Mouse (Mus musculus): ENCODE data around the gene Mical3.
"Not testable (repeated sequence)": the region's sequence is repeated elsewhere in the genome, so short reads cannot be mapped to it uniquely, and the experiment has no call there.

Gene Mical3

DNA sequence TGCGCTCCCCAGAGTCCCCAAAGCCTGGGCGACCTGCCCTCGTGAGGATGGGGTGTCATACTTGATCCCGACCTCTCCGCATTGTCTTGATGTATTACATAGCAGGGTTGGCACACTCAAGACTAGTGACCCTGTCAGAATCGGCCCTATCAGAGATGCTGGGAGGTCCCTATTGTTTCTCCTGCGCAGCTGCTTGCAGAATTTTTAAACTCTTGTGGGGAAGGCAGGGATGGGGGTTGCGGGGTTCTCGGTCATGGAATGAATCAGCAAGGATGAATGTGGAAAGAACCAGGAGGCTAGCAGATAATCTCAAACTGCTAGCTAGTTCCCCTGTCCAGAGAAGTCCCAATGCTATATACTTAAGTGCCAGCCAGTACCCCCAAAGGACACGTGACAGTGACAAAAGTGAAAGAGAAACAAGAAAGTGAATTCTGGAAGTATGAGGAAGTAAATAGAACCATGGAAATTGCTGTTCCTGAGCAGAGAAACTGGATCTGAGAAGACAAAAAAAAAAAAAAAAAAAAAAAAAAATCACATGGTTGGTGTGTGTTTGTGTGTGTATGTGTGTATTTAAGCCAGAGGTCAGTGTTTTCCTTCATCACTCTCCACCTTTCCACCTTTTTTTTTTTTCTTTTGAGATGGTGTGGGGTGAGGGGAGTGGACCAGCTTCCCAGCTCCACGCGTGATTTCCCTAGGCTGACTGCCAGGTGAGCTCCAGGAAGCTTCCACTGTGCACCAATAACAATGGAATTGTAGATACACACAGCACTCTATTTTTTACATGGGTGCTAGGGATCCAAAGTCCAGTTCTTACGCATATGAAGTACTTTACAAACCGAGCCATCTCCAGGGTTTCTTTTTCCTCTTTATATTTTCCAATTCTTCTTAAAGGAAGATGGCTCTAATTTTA is 213.6 kb downstream of the Mical3 start:
- DNase-seq, result not testable (repeated sequence)

DNA sequence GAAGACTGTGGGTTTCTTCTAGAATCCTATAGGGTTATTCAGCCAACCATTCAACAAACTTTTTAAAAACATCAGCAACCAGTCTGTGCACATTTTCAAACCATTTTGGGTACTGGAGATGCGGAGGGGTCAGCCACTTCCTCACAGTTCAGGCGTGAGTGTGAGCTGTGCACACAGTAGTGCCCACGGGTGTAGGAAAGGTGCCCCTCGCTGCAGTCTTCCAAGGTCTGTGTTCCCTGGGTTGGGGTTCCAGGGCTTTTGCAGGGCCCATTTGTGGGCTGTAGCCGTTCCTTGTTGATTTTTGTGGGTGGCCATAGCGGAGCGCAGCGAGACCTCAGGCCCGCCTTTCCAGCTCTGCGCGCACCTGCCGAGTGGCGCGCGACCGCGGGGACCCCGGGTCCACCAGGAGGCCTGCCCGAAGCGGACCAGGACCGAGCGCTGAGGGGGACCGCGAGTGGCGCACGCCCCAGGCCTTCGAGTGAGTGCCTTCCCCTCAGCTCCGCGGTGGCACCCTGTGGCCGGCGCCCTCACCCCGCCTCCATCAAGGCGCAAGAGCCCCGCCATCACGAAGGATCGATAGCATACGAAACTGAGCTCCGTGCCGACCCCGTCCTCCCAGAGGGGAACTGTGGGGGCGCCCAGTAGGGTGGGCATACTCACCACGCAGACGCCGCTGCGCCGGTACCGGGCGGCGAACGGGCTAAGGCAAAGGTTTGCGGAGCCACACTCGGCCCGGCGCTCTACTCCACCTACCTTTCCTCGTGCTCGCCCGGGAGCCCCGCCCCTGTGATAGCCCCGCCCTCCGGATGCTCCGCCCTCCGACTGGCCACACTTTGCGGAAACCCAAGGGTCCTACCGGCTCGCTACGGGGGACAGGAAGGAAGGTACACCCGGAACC is 214.5 kb downstream of the Mical3 start, which contains the start of gene Bid:
Gene Bid, minus strand, starts transcription at position 780 of the 898 bp plus-strand sequence.
- DNase-seq, result peak; percentile 88

DNA sequence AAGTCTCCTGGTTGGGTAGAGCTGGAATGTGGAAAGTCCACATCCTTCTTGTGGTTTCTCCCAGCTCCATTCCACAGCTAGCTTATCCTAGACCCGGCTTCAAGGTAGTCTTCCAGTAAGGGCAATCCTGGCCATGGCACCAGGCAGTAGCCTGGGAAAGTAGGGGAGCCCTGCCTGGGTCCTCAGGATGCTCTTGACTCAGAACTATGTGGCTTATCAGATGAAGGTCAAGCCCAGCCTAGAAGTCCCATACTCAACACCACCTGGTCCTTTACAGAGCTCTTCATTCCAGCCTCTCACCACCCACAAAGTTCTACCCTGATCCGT is 215.2 kb downstream of the Mical3 start:
- DNase-seq, result no peak

DNA sequence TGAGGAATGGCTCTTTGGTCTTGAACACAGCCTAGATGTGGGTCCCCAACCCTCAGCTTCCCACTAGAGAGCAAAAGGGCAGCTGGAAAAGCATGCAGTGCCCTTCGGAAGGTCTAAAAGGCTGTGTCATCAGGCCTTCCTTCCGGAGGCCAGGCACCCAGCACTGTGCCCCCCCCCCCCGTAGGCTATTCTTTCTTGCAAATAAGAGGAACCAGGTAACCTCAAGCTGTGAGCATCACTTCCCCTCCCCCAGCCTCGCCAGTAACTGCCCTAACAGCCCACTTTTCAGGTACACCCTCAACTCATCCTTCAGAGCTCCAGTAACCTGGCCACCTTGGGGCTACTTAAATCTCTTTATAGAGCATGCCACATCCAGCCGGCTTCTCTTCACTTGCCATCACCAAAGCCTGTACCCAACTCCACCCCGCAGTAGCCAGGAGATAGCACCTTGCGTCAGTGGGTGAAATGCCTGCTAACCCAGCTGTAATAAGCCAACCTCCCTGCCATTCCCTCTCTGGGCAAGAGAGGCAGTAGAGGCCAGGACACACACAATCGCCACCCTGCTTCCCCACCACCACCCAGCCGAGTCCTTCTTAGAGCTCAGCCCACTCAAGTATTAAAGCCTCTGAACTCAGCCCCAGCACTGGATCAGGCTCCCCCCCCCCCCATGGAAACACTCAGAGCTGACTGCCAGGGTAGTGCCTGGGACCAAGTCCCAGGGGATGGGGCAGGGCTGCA is 215.7 kb downstream of the Mical3 start:
- DNase-seq, result peak; percentile 66

DNA sequence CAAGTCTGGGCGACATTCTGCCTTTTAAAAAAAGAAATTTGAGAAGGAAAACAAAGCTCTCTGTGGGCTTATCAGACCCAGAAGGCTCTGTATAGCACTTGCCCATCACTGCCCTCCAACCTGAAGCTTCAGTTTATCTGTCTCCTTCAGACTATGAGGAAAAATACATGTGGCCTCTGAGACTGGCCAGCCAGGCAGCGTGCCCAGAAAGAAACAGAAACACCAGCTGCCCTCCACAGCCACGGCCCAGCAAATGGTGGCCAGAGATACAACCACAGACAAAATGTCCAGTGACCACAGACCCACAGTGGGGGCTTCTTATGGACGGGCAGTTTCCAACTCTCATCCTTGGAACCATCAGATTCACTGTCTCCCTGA is 216.3 kb downstream of the Mical3 start:
- no peak for DNase-seq

DNA sequence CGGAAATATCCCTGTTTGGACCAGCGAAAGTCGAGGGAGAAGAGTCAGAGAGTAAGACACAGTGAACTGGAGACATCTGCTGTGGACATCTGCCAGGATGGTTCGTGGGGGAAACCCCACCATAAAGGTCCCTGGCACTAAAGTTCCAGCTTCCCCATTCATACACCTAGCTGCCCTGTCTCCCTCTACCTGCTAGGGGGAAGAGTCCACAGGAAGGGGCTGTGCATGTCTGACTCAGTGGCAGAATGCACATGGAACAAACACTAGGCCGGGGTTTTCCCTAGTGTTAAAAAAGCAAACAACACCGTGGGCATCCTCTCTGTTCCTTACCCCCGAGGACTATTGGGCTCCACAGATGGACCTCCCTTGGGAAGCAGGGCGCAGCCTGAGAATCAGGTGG is 217.0 kb downstream of the Mical3 start:
- no peak for DNase-seq

DNA sequence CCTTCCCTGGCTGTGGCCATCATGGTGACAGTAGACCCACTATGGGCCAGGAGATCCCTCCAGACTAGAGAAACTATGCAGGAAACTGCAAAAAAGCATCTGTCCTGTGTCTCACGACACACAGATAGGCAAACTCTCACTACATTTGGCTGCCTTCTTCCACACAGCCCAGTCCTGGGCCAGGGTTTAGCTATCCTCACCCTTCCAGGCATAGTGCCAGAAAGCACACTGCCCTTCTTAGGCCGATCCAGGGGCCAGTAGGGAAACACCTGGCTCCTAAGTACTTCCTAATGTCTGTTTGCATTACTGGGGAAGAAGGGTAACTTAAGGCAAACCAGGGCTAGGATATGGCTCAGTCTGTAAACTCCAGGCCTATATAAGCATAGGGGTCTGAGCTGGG is 217.9 kb downstream of the Mical3 start:
- no peak for DNase-seq

DNA sequence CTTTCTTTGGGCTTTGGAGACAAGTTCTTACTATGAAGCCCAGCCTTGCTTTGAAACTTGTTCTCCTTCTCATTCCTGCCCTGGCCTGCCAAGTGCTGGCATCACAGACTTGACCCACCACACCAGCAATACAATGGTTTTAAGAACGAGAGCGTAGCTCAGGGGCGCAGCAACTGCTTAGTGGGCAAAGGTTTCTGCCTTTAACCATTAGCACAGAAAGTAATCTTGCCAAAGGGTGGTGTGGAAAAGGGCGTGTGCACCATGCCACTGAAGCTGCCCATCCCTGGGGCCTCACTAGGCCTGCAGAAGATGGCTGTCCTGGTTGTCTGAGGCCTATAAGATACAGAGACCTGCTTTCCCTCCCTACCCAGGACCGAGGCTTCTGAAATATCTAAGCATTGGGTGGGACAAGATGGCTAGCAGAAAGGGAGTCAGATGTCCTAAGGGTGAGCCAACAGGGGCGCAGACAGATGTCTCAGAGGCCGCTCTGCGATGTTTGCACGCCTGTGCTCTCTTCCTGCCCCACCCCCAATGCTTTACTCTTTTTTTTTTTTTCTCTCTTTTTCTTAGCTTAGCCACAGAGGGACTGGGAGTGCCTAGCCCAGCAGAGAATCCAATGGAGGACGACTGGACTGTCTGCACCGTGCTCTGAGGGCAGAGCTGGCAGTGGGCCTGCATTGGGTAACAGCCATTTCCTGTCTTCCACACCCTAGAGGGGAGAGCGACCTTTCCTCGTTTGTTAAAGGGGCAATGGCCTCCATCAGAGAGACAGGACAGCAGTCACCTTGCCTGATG is 219.4 kb downstream of the Mical3 start:
- DNase-seq, result no peak

DNA sequence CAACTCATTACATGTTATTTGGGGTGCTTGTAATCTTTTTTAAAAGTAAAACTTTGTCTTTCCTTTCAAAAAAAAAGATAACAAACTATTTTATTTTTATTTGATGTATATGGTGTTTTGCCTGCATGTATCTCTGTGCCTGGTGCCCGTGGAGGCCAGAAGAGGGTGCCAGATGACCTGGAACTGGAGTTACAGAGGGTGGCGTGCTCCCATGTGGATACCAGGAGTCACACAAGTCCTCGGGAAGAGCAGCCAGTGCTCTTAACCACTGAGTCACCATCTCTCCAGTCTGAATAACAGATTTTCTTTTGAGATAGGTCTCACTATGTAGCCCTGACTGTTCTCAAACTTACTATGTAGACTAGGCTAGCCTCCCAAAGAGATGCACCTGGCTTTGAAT is 221.3 kb downstream of the Mical3 start:
- no peak for DNase-seq

DNA sequence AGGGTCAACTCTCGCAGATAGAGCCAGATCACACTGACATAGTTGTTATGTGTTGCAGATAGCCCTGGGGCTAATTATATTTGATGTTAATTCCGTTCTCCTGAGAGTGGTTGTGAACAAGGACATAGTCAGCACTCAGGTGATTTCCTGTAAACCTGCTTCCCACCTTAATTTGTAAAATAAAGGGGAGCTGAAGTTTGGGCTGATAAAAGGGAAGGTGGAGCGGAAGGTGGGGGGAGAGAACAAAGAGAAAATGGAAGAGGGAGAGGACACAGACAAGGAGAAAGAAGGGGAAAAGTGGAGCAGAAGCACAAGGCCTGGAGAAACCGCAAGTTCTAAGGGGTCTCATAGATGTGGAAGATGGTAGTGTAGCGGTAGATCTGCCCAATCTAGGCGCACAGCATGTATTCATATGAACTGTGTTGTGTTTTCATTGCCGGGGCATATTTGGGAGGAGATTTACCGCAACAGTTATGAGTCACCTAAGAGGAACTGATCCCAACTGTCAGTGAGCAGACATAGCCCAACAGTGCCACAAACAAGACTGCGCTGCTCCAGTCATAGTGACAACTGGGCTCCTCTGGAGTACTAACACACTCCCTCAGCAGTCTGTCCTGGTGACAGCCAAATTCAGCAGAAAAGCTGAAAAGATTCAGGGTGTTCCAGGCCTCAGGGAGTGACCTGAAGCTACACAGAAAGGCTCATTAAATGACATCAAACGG is 222.8 kb downstream of the Mical3 start:
- not testable (repeated sequence) for DNase-seq

DNA sequence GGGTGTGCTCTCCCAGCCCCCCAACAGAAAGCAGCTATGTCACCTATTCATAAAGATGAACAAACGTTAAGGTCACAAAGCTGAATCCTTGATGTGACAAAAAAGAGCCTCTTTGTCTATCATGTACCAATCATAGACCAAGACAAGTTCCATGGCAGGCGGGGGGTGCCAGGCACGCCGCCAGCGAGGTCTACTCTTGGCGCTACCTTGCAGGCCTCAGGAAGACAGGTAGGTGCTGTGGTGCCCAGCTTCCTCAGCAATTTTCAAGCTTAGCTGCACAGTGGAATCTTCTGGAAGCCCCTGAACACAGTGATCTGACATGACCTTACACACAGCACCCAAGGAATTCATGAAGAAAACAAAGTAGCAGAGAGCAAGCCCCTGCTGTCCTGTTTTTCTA is 224.3 kb downstream of the Mical3 start:
- DNase-seq, result no peak

DNA sequence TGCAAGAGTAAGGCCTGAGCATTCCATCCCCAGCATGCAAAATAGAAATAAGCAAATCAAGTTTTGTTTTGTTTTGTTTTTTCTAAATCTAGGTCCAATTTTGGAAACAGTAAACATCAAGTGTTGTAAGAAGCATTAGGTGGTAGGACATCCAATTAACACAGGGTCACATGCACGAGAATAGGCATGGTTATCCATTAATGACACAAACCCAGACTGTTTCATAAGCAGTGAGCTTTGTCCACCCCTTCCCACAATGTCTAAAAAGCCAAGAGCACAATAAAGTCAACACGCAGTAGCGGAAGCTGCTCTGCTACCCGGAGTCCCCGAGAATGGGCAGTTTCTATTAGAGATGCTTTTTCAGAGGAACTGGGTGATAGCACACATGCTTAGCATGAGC is 225.7 kb downstream of the Mical3 start:
- DNase-seq, result no peak

DNA sequence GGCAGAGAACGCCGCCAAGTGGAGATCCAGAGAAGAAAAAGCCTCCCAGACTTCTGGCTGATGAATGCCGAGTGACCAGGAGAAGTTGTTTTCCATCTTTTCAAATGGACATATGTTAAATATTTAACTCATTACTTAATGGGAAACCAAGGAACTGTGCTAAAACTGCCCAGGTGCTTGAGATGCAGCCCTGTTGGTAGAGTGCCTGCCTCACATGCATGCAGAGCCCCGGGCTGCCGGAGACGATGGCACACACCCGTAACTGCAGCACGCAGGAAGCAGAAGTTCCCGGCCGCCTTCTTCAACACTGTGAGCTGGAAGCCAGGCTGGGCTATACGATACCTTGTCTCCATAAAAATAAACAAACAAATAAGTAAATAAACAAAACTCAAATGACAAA is 226.8 kb downstream of the Mical3 start:
- DNase-seq, result no peak

DNA sequence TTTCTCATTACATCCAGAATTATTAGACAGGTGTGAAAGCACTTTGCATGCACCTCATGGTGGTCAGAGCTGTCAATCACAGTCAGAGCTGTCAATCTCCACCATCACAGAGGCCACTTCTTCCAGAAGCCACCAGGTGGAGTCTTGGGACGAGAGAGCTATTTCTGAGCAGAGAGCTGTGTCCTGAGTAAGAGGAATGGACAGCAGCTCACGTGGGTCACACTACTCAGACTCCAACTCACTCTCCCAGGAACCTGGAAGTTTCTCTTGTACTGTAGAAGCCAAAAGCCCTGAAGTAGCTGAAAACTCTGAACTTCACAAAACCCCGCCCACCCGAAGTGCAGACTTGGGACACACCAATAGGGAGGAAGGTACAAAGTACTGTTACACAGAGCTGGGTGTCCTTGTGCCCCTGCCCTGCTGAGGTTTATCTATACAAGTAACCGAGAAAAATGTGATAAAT is 227.3 kb downstream of the Mical3 start:
- DNase-seq, result peak; percentile 64

DNA sequence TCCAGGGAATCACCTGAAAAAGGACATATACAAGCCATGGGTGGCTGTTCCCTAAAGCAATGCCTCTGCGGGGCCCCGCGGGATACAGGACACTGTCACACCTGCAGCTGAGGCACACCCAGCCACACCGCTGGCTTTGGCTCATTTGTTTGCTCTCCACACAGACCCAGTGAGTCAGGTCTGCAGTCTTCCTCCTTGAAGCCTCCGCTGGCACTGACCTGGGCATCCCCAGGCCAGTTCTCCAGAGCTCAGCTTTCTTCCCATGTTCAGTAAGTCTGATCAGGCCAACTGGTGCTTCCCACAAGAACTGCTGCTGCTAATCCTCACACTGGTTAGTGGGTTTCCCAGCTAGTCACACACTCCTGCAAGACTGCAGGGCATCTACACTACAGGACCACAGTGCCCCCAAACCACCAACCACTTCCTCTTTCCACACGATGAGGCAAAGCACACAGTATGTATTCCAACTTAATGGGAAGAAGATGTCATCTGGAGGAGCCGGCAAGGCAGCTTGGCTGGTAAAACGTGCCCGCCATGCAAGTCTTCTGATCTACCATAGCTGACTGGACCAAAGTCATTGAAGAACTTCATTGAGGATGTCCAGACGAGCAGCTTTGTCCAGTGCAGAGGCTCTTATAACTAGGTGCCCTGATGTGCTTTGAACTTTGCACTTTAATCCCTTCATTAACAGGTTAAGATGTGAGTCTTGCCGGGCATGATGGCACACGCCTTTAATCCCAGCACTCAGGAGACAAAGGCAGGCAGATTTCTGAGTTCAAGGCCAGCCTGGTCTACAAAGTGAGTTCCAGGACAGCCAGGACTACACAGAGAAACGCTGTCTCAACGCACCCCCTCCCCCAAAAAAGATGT is 228.8 kb downstream of the Mical3 start:
- DNase-seq, result no peak

DNA sequence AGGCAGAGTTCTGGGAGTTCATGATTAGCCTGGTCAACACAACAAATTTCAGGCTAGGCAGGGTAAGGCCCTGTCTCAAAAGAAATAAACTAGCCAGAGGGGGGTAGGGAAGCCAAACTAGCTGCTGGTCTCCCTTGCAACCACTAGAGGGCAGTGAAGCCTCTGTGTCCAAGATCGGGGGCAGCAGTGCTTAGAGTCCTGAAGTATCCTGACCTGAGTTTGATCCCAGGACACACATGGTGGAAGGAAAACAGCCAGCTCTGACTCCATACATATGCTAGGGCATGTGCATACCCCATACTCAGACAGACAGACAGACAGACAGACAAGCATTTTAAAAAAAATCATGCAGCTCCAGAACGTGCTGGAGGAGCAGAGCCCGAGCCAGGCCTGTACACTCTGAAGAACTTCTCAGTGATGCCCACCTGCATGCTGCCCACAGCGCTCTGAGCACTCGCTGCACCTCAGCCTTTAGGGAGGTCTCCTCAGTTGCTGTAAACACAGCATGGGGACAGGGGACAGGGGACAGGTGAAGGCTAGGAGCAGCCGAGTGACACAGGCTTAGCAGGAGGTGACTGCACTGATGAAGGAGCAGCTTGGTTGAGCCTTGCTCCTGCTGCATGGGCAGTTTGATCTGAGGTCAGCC is 232.5 kb downstream of the Mical3 start:
- DNase-seq, result peak; percentile 78

DNA sequence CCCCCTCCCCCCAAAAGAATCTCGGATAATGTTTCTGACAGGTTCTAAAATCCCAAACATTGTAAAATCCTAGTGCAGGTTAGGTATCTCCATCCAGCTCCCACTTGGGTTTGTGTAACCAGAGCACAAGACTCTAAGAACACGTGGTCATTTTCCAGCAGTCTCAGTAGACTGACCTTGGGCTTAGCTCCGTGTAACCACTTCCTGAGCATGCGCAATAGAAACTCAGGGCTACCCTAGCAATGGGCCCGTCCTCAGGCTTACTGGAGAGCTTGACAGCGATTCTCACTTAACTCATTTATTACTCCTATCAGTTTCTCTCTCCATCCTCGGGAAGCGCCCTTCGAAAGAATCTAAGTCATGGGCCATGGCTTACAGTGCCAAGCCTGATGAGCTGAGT is 236.3 kb downstream of the Mical3 start:
- no peak for DNase-seq

DNA sequence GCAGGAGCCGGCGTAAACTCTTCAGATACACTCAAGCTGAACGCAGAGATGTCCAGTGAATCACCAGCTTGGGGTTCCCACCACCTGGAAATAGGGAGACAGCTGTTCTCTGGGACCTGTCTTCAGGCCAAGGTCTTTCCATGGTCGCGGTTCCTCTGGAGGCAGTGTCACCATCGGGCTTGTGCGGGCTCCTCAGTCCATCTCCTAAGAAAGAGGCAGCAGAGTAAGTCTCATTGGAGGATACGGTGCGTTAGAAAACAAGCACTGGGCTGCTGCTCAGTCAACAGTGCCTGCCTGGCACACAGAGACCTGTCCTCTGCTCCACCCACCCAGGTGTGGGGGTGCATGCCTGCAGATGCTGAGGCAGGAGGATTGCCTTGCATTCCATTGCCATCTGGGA is 236.7 kb downstream of the Mical3 start:
- no peak for DNase-seq

DNA sequence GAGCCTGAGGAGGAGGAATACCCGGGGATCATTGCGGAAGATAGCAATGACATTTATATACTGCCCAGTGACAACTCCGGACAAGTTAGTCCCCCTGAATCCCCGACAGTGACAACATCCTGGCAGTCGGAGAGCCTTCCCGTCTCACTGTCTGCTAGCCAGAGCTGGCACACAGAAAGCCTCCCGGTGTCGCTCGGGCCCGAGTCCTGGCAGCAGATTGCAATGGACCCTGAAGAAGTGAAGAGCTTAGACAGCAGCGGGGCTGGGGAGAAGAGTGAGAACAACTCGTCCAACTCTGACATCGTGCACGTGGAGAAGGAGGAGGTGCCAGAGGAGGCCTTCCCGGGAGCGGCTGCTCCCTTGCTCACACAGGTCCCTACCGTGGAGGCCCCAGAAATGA is 244.1 kb downstream of the Mical3 start:
- no peak for DNase-seq

DNA sequence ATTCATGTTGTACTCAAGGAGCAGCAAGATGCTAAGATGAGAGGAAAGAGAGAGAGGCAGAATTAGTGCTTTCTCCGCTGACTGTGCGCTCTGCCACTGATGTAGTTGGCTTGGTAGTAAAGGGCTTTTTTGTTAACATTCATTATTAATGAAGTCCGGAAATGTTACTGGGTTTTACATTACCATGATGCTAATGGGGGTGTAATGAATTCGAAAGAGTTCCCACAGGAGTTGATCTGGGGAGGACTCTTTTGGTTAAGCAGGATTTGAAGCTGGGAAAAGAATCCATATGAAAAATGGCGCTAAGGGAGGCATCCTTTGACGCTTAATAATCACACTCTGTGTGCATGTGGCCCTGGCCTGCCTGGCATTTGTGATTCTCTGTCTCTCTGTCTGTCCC is 246.4 kb downstream of the Mical3 start:
- no peak for DNase-seq

Data from retina, postnatal 1 day (tissue).